Mouse (Mus musculus) forebrain, embryonic 11.5 days (tissue): ENCODE measurements around the gene Olfr70. TPM values are rescaled to one million over a fixed set of nuclear protein-coding genes. Genes with fewer than 3 reads are reported as not detected.

Experiments
- ATAC-seq: fragments of 200-750 bp; cut with Nextera tagmentation; replicated peaks from 2 replicates; pipeline ENCODE4 v1.8.0; 2017; ENCODE audit warnings: moderate TSS enrichment; ENCODE audit not compliant: low FRiP score
- DNase-seq: peaks from one replicate; pipeline ENCODE4 v3.0.0-alpha.2; 2017; ENCODE audit warnings: low spot score
- H3K27ac ChIP-seq: fragments of 300-500 bp; sonication (generic); 2 replicates; pipeline ENCODE4 v1.5.1; 2014; ENCODE audit warnings: low read depth, low read length
- H3K27me3 ChIP-seq: fragments of 300-500 bp; sonication (generic); 2 replicates; pipeline ENCODE4 v1.6.1; 2014; ENCODE audit warnings: mild to moderate bottlenecking, low read length, mixed read lengths; ENCODE audit not compliant: control insufficient read depth, insufficient read depth
- H3K36me3 ChIP-seq: fragments of 300-500 bp; sonication (generic); 2 replicates; pipeline ENCODE4 v1.6.1; 2014; ENCODE audit warnings: mild to moderate bottlenecking, low read length, moderate library complexity, mixed read lengths; ENCODE audit not compliant: control insufficient read depth, insufficient read depth
- H3K4me1 ChIP-seq: fragments of 300-500 bp; sonication (generic); replicated peaks from 2 replicates; pipeline ENCODE4 v1.6.1; 2014; ENCODE audit warnings: low read length, mixed read lengths; ENCODE audit not compliant: control insufficient read depth, insufficient read depth
- H3K4me2 ChIP-seq: fragments of 300-500 bp; sonication (generic); 2 replicates; pipeline ENCODE4 v1.6.1; 2014; ENCODE audit warnings: low read depth, mild to moderate bottlenecking, low read length, moderate library complexity, mixed read lengths; ENCODE audit not compliant: severe bottlenecking
- H3K4me3 ChIP-seq: fragments of 300-500 bp; sonication (generic); 2 replicates; pipeline ENCODE4 v1.5.1; 2014; ENCODE audit warnings: low read depth, low read length
- H3K9ac ChIP-seq: fragments of 300-500 bp; sonication (generic); 2 replicates; pipeline ENCODE4 v1.6.1; 2014; ENCODE audit warnings: low read length
- H3K9me3 ChIP-seq: fragments of 300-500 bp; sonication (generic); 2 replicates; pipeline ENCODE4 v1.6.1; 2016; ENCODE audit warnings: low read length, mixed read lengths; ENCODE audit not compliant: control insufficient read depth
- WGBS: fragments of 180-500 bp; shearing (Covaris S2); extraction: QIAGEN DNeasy Blood & Tissue Kit; methylation state at CpG from one replicate; pipeline ENCODE4 v1.1.7; 2014; 5-methylcytosine and 5-hydroxymethylcytosine counted together
- polyA plus RNA-seq: library from polyadenylated mRNA; unstranded; fragments of >200 nt; fragmentation: Nextera tagmentation; extraction: Ambion mirVana; gene quantifications from 2 replicates; pipeline ENCODE4 v1.2.1, GENCODE M21; 2014

The Olfr70 gene
- polyA plus RNA-seq, 1 experiment from 2014 or later = not detected

DNA sequence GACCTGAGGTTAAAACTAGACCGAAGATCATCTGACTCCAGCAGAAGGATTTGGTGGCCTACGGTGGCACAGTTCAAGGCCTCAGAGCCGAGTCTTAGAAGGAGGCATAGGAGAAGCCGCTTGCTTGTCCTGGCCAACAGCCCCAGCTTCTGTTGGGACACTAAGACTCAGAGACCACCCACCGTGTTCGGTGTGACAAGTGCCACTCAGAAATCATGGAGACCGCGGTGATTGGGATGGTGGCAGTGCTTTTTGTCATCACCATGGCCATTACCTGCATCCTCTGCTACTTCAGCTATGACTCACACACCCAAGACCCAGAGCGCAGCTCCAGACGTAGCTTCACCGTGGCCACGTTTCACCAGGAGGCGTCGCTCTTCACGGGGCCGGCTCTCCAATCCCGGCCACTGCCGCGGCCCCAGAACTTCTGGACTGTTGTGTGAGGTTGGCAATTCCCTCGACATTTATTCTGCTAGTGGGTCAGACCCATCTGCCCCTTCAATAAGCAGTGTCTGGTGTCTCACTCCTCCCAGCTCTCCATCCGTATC is 30.2 kb upstream of the Olfr70 start:
- H3K27ac ChIP-seq = no peak overlapping the region
- H3K9ac ChIP-seq = no peak overlapping the region
- H3K4me1 ChIP-seq = no peaks in the 10 kb centered on the region
- no peak overlapping the region for H3K4me3 ChIP-seq
- H3K27me3 ChIP-seq = no peaks in the 10 kb centered on the region
- DNase-seq = no peak
- ATAC-seq = no peak
- 77% methylated on average over 21 of the region's 21 CpGs for WGBS
- no peaks in the 10 kb centered on the region for H3K36me3 ChIP-seq
- no peak overlapping the region for H3K4me2 ChIP-seq
- no peaks in the 10 kb centered on the region for H3K9me3 ChIP-seq

DNA sequence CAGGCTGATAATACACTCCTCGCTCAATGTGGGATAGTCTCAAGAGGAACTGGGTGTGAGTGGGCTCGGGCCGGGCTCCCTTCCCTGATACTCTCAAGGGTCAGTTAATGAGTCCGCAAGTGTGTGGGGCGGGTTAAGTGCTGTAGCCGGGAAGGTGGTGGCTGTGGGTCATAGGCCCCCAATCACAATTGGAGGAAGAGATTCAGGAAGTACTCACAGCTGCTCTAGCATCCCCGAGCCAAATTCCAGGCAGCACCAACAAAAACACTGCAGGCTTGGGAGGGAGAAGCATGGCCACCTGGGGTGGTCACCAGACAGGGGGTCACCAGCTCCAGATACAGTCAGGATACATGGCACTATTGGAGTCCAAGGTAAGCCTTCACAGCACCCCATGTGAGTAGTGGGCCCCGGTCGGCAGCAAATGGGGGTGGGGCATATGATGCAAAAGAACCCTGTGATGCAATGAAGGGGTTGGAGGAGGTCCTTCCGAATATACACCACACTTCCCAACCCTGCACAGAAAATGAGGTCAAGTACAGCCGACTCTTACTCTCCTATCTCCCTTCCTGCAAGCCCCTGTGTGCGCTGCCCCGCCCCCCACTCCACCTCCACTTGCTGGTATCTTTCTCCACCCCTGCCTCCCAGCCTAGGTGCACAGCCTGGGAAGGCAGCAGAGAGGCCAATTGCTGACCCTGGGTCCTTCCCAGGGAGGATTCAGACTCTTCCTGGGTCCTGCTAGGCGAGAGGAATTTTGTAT is 29.4 kb upstream of the Olfr70 start, which contains the start of gene Spaar:
Gene Spaar, plus strand, starts transcription at position 241 of the 757 bp plus-strand sequence.
- 71% methylated on average over 14 of the region's 14 CpGs for WGBS
- Histone ChIP-seq H3K27ac (no peak within 1 kb of the TSS), H3K9ac (no peak within 1 kb of the TSS), H3K4me2 (no peak within 1 kb of the TSS), H3K4me3 (no peak within 1 kb of the TSS), H3K27me3 (no peaks in the 10 kb centered on the region), H3K9me3 (no peaks in the 10 kb centered on the region), H3K36me3 (no peaks in the 10 kb centered on the region), H3K4me1 (no peaks in the 10 kb centered on the region)
- DNase-seq = no peak
- no peak for ATAC-seq

DNA sequence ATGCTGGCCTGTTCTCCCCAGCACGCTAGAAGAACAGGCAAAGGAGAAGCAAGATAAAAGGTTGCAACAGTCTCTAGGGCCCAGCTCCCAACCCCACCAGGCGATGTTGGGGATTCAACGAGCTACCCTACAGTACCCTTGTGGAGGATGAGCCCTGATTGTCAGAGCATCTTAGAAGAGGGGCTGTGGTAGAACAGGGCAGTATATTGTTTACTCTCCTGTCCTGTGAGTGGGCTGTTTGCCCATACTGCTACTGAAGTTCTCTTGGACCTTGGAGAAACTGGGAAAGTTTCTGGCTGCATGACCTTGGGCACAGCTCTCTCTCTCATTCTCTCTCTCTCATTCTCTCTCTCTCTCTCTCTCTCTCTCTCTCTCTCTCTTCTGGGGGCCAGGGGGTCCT is 28.5 kb upstream of the Olfr70 start:
- DNase-seq (no peak), ATAC-seq (no peak)
- Histone ChIP-seq H3K4me3 (no peak overlapping the region), H3K4me1 (no peaks in the 10 kb centered on the region), H3K27me3 (no peaks in the 10 kb centered on the region), H3K36me3 (no peaks in the 10 kb centered on the region), H3K9ac (no peak overlapping the region), H3K9me3 (no peaks in the 10 kb centered on the region), H3K4me2 (no peak overlapping the region), H3K27ac (no peak overlapping the region)
- WGBS = 82% methylated on average over 3 of the region's 3 CpGs

DNA sequence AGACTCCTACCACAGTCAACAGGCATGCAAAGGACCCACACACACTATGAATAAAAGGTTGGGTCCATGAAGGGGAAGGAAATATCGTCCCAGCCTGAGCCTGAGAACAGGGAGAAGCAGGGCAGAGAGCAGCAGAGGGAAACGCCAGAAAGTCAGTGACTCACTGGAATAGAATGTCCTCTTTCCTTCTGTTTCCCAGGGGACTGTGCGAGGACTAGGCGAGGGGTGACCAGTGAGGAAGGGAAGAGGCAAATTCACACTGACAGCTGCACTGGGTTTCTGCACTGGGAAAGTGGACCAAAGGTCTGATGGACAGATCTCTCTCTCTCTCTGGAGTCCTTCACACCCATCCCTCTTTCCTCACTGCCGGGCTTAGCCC is 28.0 kb upstream of the Olfr70 start:
- Histone ChIP-seq H3K4me3 (no peak overlapping the region), H3K9ac (no peak overlapping the region), H3K36me3 (no peaks in the 10 kb centered on the region), H3K27ac (no peak overlapping the region), H3K4me2 (no peak overlapping the region), H3K4me1 (no peaks in the 10 kb centered on the region), H3K9me3 (no peaks in the 10 kb centered on the region), H3K27me3 (no peaks in the 10 kb centered on the region)
- ATAC-seq = no peak
- WGBS = 79% methylated on average over 5 of the region's 5 CpGs
- no peak for DNase-seq

DNA sequence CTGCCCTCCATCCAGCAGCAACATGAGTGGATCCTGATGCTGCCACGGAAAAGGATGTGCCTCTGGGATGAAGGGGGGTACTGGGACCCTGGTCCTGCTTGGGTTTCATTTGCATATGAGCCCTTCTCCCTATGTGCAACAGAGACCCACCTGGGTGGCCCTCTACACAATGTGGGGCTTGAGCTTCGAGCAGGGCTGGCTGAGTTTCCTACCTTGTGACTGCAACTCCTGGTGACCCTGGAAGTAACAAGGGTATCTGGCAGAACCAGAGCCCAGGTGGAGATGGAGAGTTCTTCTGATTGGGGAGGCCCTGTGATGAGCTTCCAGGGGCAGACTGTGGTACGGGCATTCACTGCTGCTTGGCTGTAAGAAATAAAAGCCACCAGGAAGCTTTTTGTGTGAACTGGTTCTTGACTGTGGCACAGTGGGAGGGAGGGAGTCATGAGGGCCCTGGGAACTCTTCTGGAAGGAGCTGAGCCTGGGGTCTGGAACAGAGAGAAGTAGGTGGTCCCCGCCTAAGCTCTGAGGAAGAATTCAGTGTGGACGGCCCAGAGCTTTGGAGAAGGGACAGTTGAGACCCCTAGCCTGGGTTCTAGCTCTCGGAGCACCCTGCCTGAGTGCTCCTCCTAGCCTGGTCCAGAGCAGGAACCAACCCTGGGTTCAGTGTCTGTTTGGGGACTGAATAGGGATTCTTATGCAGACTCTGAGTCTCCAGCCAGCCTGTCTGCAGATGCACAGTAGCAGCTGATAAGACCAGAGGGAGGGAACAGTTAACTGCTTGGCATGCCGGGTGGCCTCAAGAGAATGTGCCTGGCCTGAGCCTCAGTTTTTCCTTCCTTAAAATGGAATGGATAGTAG is 27.3 kb upstream of the Olfr70 start:
- Histone ChIP-seq H3K4me3 (no peak overlapping the region), H3K9me3 (no peaks in the 10 kb centered on the region), H3K4me1 (no peaks in the 10 kb centered on the region), H3K4me2 (no peak overlapping the region), H3K27ac (no peak overlapping the region), H3K27me3 (no peaks in the 10 kb centered on the region), H3K9ac (no peak overlapping the region), H3K36me3 (no peaks in the 10 kb centered on the region)
- WGBS = 81% methylated on average over 7 of the region's 7 CpGs
- ATAC-seq (no peak), DNase-seq (no peak)

DNA sequence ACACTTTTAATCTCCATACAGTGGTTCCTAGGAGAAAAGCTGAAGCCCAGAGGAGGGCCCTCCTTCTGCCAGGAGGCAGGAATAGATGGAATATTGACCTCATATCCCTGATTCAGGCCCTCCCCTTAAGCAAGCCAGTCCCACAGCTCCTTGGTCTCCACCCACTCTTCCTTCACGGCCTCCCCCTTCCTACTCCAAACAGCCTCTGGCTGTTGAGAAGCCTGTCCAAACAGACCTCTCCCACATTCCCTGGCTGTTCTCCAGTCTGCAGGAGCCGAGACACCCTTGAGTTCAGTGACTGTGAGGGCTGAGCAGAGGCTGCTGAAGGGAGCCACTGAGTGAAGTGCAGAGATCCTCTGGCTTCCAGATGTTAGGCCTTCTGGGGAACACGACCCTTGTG is 26.4 kb upstream of the Olfr70 start, which contains the start of gene Hrct1:
Gene Hrct1, plus strand, starts transcription at position 194 of the 400 bp plus-strand sequence.
- H3K9ac ChIP-seq = no peak within 1 kb of the TSS
- H3K4me2 ChIP-seq = no peak within 1 kb of the TSS
- H3K36me3 ChIP-seq = no peaks in the 10 kb centered on the region
- 76% methylated on average over 3 of the region's 3 CpGs for WGBS
- H3K27ac ChIP-seq = no peak within 1 kb of the TSS
- ATAC-seq (no peak), DNase-seq (no peak)
- no peaks in the 10 kb centered on the region for H3K9me3 ChIP-seq
- H3K4me3 ChIP-seq = no peak within 1 kb of the TSS
- no peaks in the 10 kb centered on the region for H3K27me3 ChIP-seq
- H3K4me1 ChIP-seq = no peaks in the 10 kb centered on the region

DNA sequence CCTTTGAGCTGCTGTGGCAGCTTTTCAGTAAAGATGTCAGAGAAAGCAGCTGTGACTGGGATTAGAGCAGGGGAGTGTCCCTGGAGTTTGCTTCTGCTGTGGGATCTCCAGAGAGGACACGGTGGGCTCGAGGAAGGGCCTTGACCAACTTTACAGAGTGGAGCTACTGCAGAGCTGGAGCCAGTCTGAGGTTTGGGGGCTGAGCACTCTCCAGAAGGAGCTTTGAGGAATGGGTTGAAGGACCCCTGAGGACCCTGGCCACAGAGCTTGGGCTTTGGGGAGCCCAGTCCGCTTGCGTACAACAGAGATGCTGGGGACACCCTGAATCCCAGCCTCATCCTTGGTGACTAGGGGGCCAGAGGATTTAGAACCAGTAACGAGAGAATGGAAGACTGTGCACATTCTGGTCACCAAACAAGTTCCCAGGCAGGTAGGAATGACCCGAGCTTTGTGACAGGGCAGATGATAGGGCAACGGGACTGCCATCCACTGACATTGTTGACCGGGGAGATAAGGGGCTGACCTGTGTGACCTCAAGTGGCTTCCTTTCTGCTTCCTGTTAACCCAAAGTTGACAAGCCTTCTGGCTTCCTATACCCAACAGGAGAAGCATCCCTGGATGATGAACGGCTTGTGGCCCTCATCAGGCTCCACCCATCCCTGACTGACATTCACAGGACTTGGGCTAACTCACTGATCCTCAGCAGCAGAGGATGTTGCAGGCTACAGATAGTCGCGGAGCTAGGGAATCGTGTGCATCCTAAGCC is 25.8 kb upstream of the Olfr70 start:
- H3K9ac ChIP-seq = no peak overlapping the region
- WGBS = 79% methylated on average over 12 of the region's 12 CpGs
- no peak for DNase-seq
- no peak for ATAC-seq
- no peaks in the 10 kb centered on the region for H3K4me1 ChIP-seq
- no peaks in the 10 kb centered on the region for H3K9me3 ChIP-seq
- H3K4me2 ChIP-seq = no peak overlapping the region
- H3K36me3 ChIP-seq = no peaks in the 10 kb centered on the region
- no peak overlapping the region for H3K27ac ChIP-seq
- no peaks in the 10 kb centered on the region for H3K27me3 ChIP-seq
- no peak overlapping the region for H3K4me3 ChIP-seq

DNA sequence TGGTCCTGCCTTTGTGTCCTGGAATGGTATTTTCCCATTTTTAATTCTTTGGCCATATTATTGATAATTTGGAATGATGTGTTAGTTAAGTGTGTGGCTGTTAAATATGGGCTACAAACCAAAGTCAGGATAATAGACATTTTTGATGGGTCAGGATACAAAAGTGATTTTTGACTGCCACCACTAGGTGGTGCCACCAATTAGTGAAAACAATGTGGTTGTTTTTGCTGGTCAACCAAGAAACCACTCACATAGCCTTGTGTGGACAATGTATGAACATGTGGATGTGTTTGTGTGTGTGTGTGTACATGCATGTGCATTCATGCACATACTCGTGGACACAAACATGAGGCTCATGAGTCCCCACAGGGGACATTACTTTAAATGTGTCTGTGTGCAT is 24.2 kb upstream of the Olfr70 start:
- H3K4me2 ChIP-seq = no peak overlapping the region
- no peak overlapping the region for H3K27ac ChIP-seq
- H3K9me3 ChIP-seq = no peaks in the 10 kb centered on the region
- no peak overlapping the region for H3K4me3 ChIP-seq
- no peak for DNase-seq
- no peak for ATAC-seq
- no peaks in the 10 kb centered on the region for H3K36me3 ChIP-seq
- 25% methylated on average over 1 of the region's 1 CpGs for WGBS
- H3K27me3 ChIP-seq = no peaks in the 10 kb centered on the region
- H3K4me1 ChIP-seq = no peaks in the 10 kb centered on the region
- H3K9ac ChIP-seq = no peak overlapping the region
